8 mouse cellular contexts compared by ENCODE assay signal in genomic region chr12:50544855-50545609, GRCm38 (mm10).
DNase-seq lines count a peak whose midpoint lies in the region; ATAC-seq and TF ChIP-seq lines count a peak whose summit lies in the region.

No protein-coding gene starts in this region.

- no peak overlapping the region for H3K4me2 ChIP-seq in neural tube, embryonic 12.5 days (replicated peaks)
- H3K4me2 ChIP-seq in neural tube, embryonic 15.5 days, result no peak overlapping the region
- no peak overlapping the region; the same call in 1 of the 2 replicates for H3K4me2 ChIP-seq in heart, postnatal 0 days (ENCODE audit: low read depth, low read length)
- H3K4me2 ChIP-seq in stomach, embryonic 16.5 days (ENCODE audit: low read depth, low read length), result no peak overlapping the region

- TF ChIP-seq CTCF in heart, postnatal 0 days (IDR thresholded peaks at IDR 0.05; ENCODE audit: low read depth), result no peak

- H3K4me3 ChIP-seq in neural tube, embryonic 12.5 days, result no peak overlapping the region
- no peak overlapping the region for H3K4me3 ChIP-seq in neural tube, embryonic 15.5 days (replicated peaks)
- no peak overlapping the region for H3K4me3 ChIP-seq in heart, postnatal 0 days (ENCODE audit: low read depth, low read length)
- no peak overlapping the region for H3K4me3 ChIP-seq in stomach, embryonic 16.5 days (replicated peaks; ENCODE audit: low read length)

- 35% methylated on average over 8 of the region's 8 CpGs for WGBS in neural tube, embryonic 12.5 days
- WGBS in neural tube, embryonic 15.5 days, result 35% methylated on average over 8 of the region's 8 CpGs
- 37% methylated on average over 8 of the region's 8 CpGs for WGBS in heart, postnatal 0 days
- WGBS in stomach, embryonic 16.5 days, result 37% methylated on average over 8 of the region's 8 CpGs

- TF ChIP-seq EP300 in heart, postnatal 0 days (IDR thresholded peaks at IDR 0.05; ENCODE audit: low read depth), result no peak

- no peak overlapping the region for H3K9ac ChIP-seq in neural tube, embryonic 12.5 days
- H3K9ac ChIP-seq in neural tube, embryonic 15.5 days (replicated peaks), result no peak overlapping the region
- no peak overlapping the region for H3K9ac ChIP-seq in heart, postnatal 0 days (replicated peaks; ENCODE audit: low read depth, low read length)
- no peak overlapping the region for H3K9ac ChIP-seq in stomach, embryonic 16.5 days (ENCODE audit: low read length)

- 0 out of 2 replicates have a peak, but pooled peaks have one; percentile 13 for ATAC-seq in neural tube, embryonic 12.5 days (ENCODE audit: low FRiP score, low read depth)
- no peak for ATAC-seq in neural tube, embryonic 15.5 days (ENCODE audit: low FRiP score)
- peak; percentile 53 for ATAC-seq in heart, postnatal 0 days (ENCODE audit: insufficient read depth, low read depth)
- peak; percentile 60; the same call in 1 of the 2 replicates for ATAC-seq in stomach, embryonic 16.5 days (ENCODE audit: insufficient read depth, low FRiP score)

- no peaks in the 10 kb centered on the region for H3K9me3 ChIP-seq in neural tube, embryonic 12.5 days
- no peaks in the 10 kb centered on the region for H3K9me3 ChIP-seq in neural tube, embryonic 15.5 days (replicated peaks)
- no peaks in the 10 kb centered on the region for H3K9me3 ChIP-seq in heart, postnatal 0 days (replicated peaks; ENCODE audit: control insufficient read depth, low read length)
- no peaks in the 10 kb centered on the region for H3K9me3 ChIP-seq in stomach, embryonic 16.5 days (replicated peaks; ENCODE audit: control insufficient read depth, low read length)

- DNase-seq in embryo, embryonic 10 days (ENCODE audit: low spot score), result peak; percentile 32
- DNase-seq in heart, postnatal 0 days (ENCODE audit: low spot score), result peak; percentile 41
- no peak for DNase-seq in natural killer cell, adult 2 months (ENCODE audit: low spot score in 2 of 2)
- DNase-seq in cerebellum, adult 18-20 months, result no peak
- DNase-seq in MN1 (ENCODE audit: low spot score), result no peak

- peaks cover 5% of the 10 kb centered on the region; the same call in 1 of the 2 replicates for H3K4me1 ChIP-seq in neural tube, embryonic 12.5 days
- peaks cover 15% of the 10 kb centered on the region for H3K4me1 ChIP-seq in neural tube, embryonic 15.5 days
- H3K4me1 ChIP-seq in heart, postnatal 0 days (ENCODE audit: control insufficient read depth, insufficient read depth), result peaks cover 26% of the 10 kb centered on the region
- peaks cover 8% of the 10 kb centered on the region; the same call in 1 of the 2 replicates for H3K4me1 ChIP-seq in stomach, embryonic 16.5 days (ENCODE audit: control insufficient read depth, insufficient read depth, low read length)

- H3K27ac ChIP-seq in neural tube, embryonic 12.5 days, result no peak overlapping the region
- no peak overlapping the region for H3K27ac ChIP-seq in neural tube, embryonic 15.5 days (replicated peaks)
- H3K27ac ChIP-seq in heart, postnatal 0 days (ENCODE audit: low read depth), result 0 out of 2 replicates have a peak overlapping the region, but pooled peaks have one; percentile 25
- H3K27ac ChIP-seq in stomach, embryonic 16.5 days (ENCODE audit: low read length), result no peak overlapping the region

- no peaks in the 10 kb centered on the region for H3K27me3 ChIP-seq in neural tube, embryonic 12.5 days (replicated peaks)
- no peaks in the 10 kb centered on the region for H3K27me3 ChIP-seq in neural tube, embryonic 15.5 days (replicated peaks)
- no peaks in the 10 kb centered on the region for H3K27me3 ChIP-seq in heart, postnatal 0 days (ENCODE audit: control insufficient read depth, insufficient read depth, low read length)
- no peaks in the 10 kb centered on the region for H3K27me3 ChIP-seq in stomach, embryonic 16.5 days (ENCODE audit: control insufficient read depth, insufficient read depth, low read length)

- H3K36me3 ChIP-seq in neural tube, embryonic 12.5 days, result no peaks in the 10 kb centered on the region
- no peaks in the 10 kb centered on the region for H3K36me3 ChIP-seq in neural tube, embryonic 15.5 days
- H3K36me3 ChIP-seq in heart, postnatal 0 days (replicated peaks; ENCODE audit: control insufficient read depth, insufficient read depth, low read length), result no peaks in the 10 kb centered on the region
- H3K36me3 ChIP-seq in stomach, embryonic 16.5 days (ENCODE audit: control insufficient read depth, insufficient read depth, low read length), result no peaks in the 10 kb centered on the region

Comparison
In these comparisons a context has a peak if more than half of its experiments do, and no peak if none do; other contexts are left out.
1. DNase-seq: peak in embryo, embryonic 10 days (single experiment) and heart, postnatal 0 days (single experiment); none in natural killer cell, adult 2 months (0 of 2), cerebellum, adult 18-20 months (0 of 2) and MN1 (single experiment).